Mouse (Mus musculus) midbrain, postnatal 0 days (tissue): ENCODE results near the gene Sorcs1. TPM values are rescaled to one million over a fixed set of nuclear protein-coding genes. Genes with fewer than 3 reads are reported as not detected.

ENCODE experiments used
- ATAC-seq: fragments of 200-750 bp; cut with Nextera tagmentation; 2 replicates; pipeline ENCODE4 v1.8.0; 2017; ENCODE audit warnings: moderate number of reproducible peaks, mild to moderate bottlenecking, moderate TSS enrichment, moderate library complexity; ENCODE audit not compliant: low FRiP score
- DNase-seq: peaks from one replicate; pipeline ENCODE4 v3.0.0-alpha.2; 2015; ENCODE audit warnings: low spot score
- H3K27ac ChIP-seq: fragments of 300-500 bp; sonication (generic); 2 replicates; pipeline ENCODE4 v1.5.1; 2014; ENCODE audit warnings: low read depth, mild to moderate bottlenecking, low read length, mixed read lengths
- H3K27me3 ChIP-seq: fragments of 300-500 bp; sonication (generic); 2 replicates; pipeline ENCODE4 v1.6.1; 2014; ENCODE audit warnings: low read length, control low read depth, mixed read lengths; ENCODE audit not compliant: insufficient read depth
- H3K36me3 ChIP-seq: fragments of 300-500 bp; sonication (generic); 2 replicates; pipeline ENCODE4 v1.6.1; 2014; ENCODE audit warnings: low read length, control low read depth, mixed read lengths; ENCODE audit not compliant: insufficient read depth
- H3K4me1 ChIP-seq: fragments of 300-500 bp; sonication (generic); 2 replicates; pipeline ENCODE4 v1.6.1; 2014; ENCODE audit warnings: mild to moderate bottlenecking, control low read depth, antibody characterized with exemption, low read length, mixed read lengths; ENCODE audit not compliant: insufficient read depth
- H3K4me2 ChIP-seq: fragments of 300-500 bp; sonication (generic); 2 replicates; pipeline ENCODE4 v1.6.1; 2014; ENCODE audit warnings: low read depth, mild to moderate bottlenecking, low read length, mixed read lengths; ENCODE audit not compliant: poor library complexity, severe bottlenecking
- H3K4me3 ChIP-seq: fragments of 300-500 bp; sonication (generic); 2 replicates; pipeline ENCODE4 v1.5.1; 2014; ENCODE audit warnings: low read depth, mild to moderate bottlenecking, low read length, moderate library complexity
- H3K9ac ChIP-seq: fragments of 300-500 bp; sonication (generic); replicated peaks from 2 replicates; pipeline ENCODE4 v1.6.1; 2014; ENCODE audit warnings: mild to moderate bottlenecking, low read length, moderate library complexity, mixed read lengths; ENCODE audit not compliant: poor library complexity, severe bottlenecking
- H3K9me3 ChIP-seq: fragments of 300-500 bp; sonication (generic); 2 replicates; pipeline ENCODE4 v1.6.1; 2016; ENCODE audit warnings: low read length, control low read depth
- CTCF ChIP-seq: IDR thresholded peaks from 2 replicates; pipeline ENCODE4 v1.5.1; 2016; ENCODE audit warnings: antibody characterized with exemption, mild to moderate bottlenecking
- WGBS: fragments of 180-500 bp; shearing (Covaris S2); extraction: QIAGEN DNeasy Blood & Tissue Kit; methylation state at CpG from one replicate; pipeline ENCODE4 v1.1.7; 2014; 5-methylcytosine and 5-hydroxymethylcytosine counted together
- polyA plus RNA-seq: library from polyadenylated mRNA; unstranded; fragments of >200 nt; fragmentation: Nextera tagmentation; extraction: Ambion mirVana; gene quantifications from 2 replicates; pipeline ENCODE4 v1.2.1, GENCODE M21; 2015
- total RNA-seq: library from RNA; depleted of rRNA; stranded (reverse); fragments of >200 nt; gene quantifications from 2 replicates; pipeline ENCODE4 v1.2.3, GENCODE M21; 2014

The Sorcs1 gene
- total and polyA plus RNA-seq, 2 experiments from 2014 or later, result 15.0 to 29.2 TPM

- Histone ChIP-seq H3K9ac (no peak overlapping the region), H3K4me3 (no peak overlapping the region), H3K27me3 (no peaks in the 10 kb centered on the region), H3K4me2 (no peak overlapping the region), H3K36me3 (no peaks in the 10 kb centered on the region), H3K9me3 (no peaks in the 10 kb centered on the region), H3K4me1 (no peaks in the 10 kb centered on the region), H3K27ac (no peak overlapping the region)
- ATAC-seq (no peak), DNase-seq (no peak)
- no peak for TF ChIP-seq CTCF
- 69% methylated on average over 3 of the region's 3 CpGs for WGBS
These were observed 312.0 kb downstream of the Sorcs1 start for GRCm38 (mm10) chr19:50366446-50366845.

GRCm38 (mm10) chr19:50362655-50363500 lies 315.6 kb downstream of the Sorcs1 start:
- Histone ChIP-seq H3K4me2 (no peak overlapping the region), H3K4me3 (no peak overlapping the region), H3K27me3 (no peaks in the 10 kb centered on the region), H3K9me3 (no peaks in the 10 kb centered on the region), H3K9ac (no peak overlapping the region), H3K27ac (no peak overlapping the region), H3K36me3 (no peaks in the 10 kb centered on the region), H3K4me1 (no peaks in the 10 kb centered on the region)
- DNase-seq (peak; percentile 47), ATAC-seq (no peak)
- peak; percentile 65 for TF ChIP-seq CTCF
- WGBS, result 18% methylated on average over 9 of the region's 9 CpGs

- H3K27me3 ChIP-seq, result no peaks in the 10 kb centered on the region
- no peaks in the 10 kb centered on the region for H3K36me3 ChIP-seq
- H3K27ac ChIP-seq, result no peak overlapping the region
- no peaks in the 10 kb centered on the region for H3K9me3 ChIP-seq
- ATAC-seq (no peak), DNase-seq (no peak)
- no peak overlapping the region for H3K4me3 ChIP-seq
- H3K9ac ChIP-seq, result no peak overlapping the region
- H3K4me2 ChIP-seq, result no peak overlapping the region
- WGBS, result 62% methylated on average over 2 of the region's 2 CpGs
- no peak for TF ChIP-seq CTCF
- no peaks in the 10 kb centered on the region for H3K4me1 ChIP-seq
These were observed 319.9 kb downstream of the Sorcs1 start for GRCm38 (mm10) chr19:50358561-50358960.

- Histone ChIP-seq H3K4me1 (no peaks in the 10 kb centered on the region), H3K4me2 (no peak overlapping the region), H3K36me3 (no peaks in the 10 kb centered on the region), H3K9me3 (no peaks in the 10 kb centered on the region), H3K27ac (no peak overlapping the region), H3K27me3 (no peaks in the 10 kb centered on the region), H3K9ac (no peak overlapping the region), H3K4me3 (no peak overlapping the region)
- ATAC-seq (no peak), DNase-seq (no peak)
- TF ChIP-seq CTCF, result no peak
- WGBS, result 94% methylated on average over 8 of the region's 8 CpGs
These were observed 339.2 kb downstream of the Sorcs1 start for GRCm38 (mm10) chr19:50339211-50339610.

- H3K4me1 ChIP-seq, result no peaks in the 10 kb centered on the region
- H3K4me3 ChIP-seq, result no peak overlapping the region
- no peaks in the 10 kb centered on the region for H3K36me3 ChIP-seq
- no peak overlapping the region for H3K9ac ChIP-seq
- WGBS, result 86% methylated on average over 3 of the region's 3 CpGs
- no peak for DNase-seq
- no peak for TF ChIP-seq CTCF
- H3K9me3 ChIP-seq, result no peaks in the 10 kb centered on the region
- no peak overlapping the region for H3K4me2 ChIP-seq
- no peak for ATAC-seq
- H3K27me3 ChIP-seq, result no peaks in the 10 kb centered on the region
- no peak overlapping the region for H3K27ac ChIP-seq
These were observed 341.7 kb downstream of the Sorcs1 start for GRCm38 (mm10) chr19:50336751-50337150.

GRCm38 (mm10) chr19:50331136-50331535 lies 347.3 kb downstream of the Sorcs1 start:
- H3K9me3 ChIP-seq, result no peaks in the 10 kb centered on the region
- no peak overlapping the region for H3K9ac ChIP-seq
- no peak overlapping the region for H3K27ac ChIP-seq
- H3K4me3 ChIP-seq, result no peak overlapping the region
- no peaks in the 10 kb centered on the region for H3K4me1 ChIP-seq
- H3K27me3 ChIP-seq, result no peaks in the 10 kb centered on the region
- ATAC-seq (no peak), DNase-seq (no peak)
- TF ChIP-seq CTCF, result no peak
- 81% methylated on average over 3 of the region's 3 CpGs for WGBS
- no peaks in the 10 kb centered on the region for H3K36me3 ChIP-seq
- H3K4me2 ChIP-seq, result no peak overlapping the region
